Mouse (Mus musculus): ENCODE results near the gene Msto1.

- 0 out of 2 replicates have a peak, but pooled peaks have one; percentile 10 for TF ChIP-seq POLR2A (IDR thresholded peaks at IDR 0.05; ENCODE audit: low read depth, low read length)
- no peak for TF ChIP-seq CTCF (IDR thresholded peaks at IDR 0.05; ENCODE audit: borderline replicate concordance, insufficient read depth, low read length)
Observed at GRCm38 (mm10) chr3:88905209-88905608, 8.6 kb downstream of the Msto1 start.

All from embryonic fibroblast, embryonic 13.5 days (primary cell).